Mouse (Mus musculus) limb, embryonic 14.5 days (tissue): ENCODE results near the gene Ndufs7. TPM values are rescaled to one million over a fixed set of nuclear protein-coding genes. Genes with fewer than 3 reads are reported as not detected.
A peak's percentile ranks its signal among the peaks of the same experiment; 100 is the strongest.

ENCODE experiments used
- ATAC-seq: fragments of 200-750 bp; cut with Nextera tagmentation; 2 replicates; pipeline ENCODE4 v1.8.0; 2017; ENCODE audit warnings: low read depth, moderate number of reproducible peaks, moderate TSS enrichment; ENCODE audit not compliant: low FRiP score
- DNase-seq: peaks from one replicate; pipeline ENCODE4 v3.0.0-alpha.2; 2015; ENCODE audit warnings: low spot score
- H3K27ac ChIP-seq: fragments of 300-500 bp; sonication (generic); replicated peaks from 2 replicates; pipeline ENCODE4 v1.5.1; 2014; ENCODE audit warnings: low read depth, mild to moderate bottlenecking, low read length, moderate library complexity, mixed read lengths
- H3K27me3 ChIP-seq: fragments of 300-500 bp; sonication (generic); 2 replicates; pipeline ENCODE4 v1.6.1; 2014; ENCODE audit warnings: low read length, mixed read lengths; ENCODE audit not compliant: control insufficient read depth, insufficient read depth
- H3K36me3 ChIP-seq: fragments of 300-500 bp; sonication (generic); 2 replicates; pipeline ENCODE4 v1.6.1; 2014; ENCODE audit warnings: mild to moderate bottlenecking, low read length, moderate library complexity, mixed read lengths; ENCODE audit not compliant: control insufficient read depth, insufficient read depth
- H3K4me1 ChIP-seq: fragments of 300-500 bp; sonication (generic); 2 replicates; pipeline ENCODE4 v1.6.1; 2014; ENCODE audit warnings: antibody characterized with exemption, low read length, mixed read lengths; ENCODE audit not compliant: control insufficient read depth, insufficient read depth
- H3K4me2 ChIP-seq: fragments of 300-500 bp; sonication (generic); replicated peaks from 2 replicates; pipeline ENCODE4 v1.6.1; 2014; ENCODE audit warnings: low read depth, mild to moderate bottlenecking, low read length, moderate library complexity; ENCODE audit not compliant: severe bottlenecking
- H3K4me3 ChIP-seq: fragments of 300-500 bp; sonication (generic); replicated peaks from 2 replicates; pipeline ENCODE4 v1.5.1; 2014; ENCODE audit warnings: low read length
- H3K9ac ChIP-seq: fragments of 300-500 bp; sonication (generic); 2 replicates; pipeline ENCODE4 v1.6.1; 2014; ENCODE audit warnings: mild to moderate bottlenecking, low read depth, low read length, moderate library complexity; ENCODE audit not compliant: severe bottlenecking
- H3K9me3 ChIP-seq: fragments of 300-500 bp; sonication (generic); 2 replicates; pipeline ENCODE4 v1.6.1; 2016; ENCODE audit warnings: low read length; ENCODE audit not compliant: control insufficient read depth
- POLR2A ChIP-seq: fragments of 200-500 bp; IDR thresholded peaks from 2 replicates; pipeline ENCODE4 v1.8.0; 2012; ENCODE audit warnings: inconsistent platforms, mild to moderate bottlenecking, moderate library complexity, borderline replicate concordance; ENCODE audit not compliant: insufficient read depth, insufficient read length; ENCODE audit errors: extremely low read depth
- WGBS: fragments of 180-500 bp; shearing (Covaris S2); extraction: QIAGEN DNeasy Blood & Tissue Kit; methylation state at CpG from one replicate; pipeline ENCODE4 v1.1.7; 2014; 5-methylcytosine and 5-hydroxymethylcytosine counted together
- microRNA-seq: library from miRNA; unstranded; fragments of <30 nt; microRNA quantifications from one replicate; pipeline ENCODE4, GENCODE M21; 2016
- polyA plus RNA-seq, 2 experiments: library from polyadenylated mRNA; depleted of rRNA in 1 of 2; stranded (reverse) in 1 of 2; unstranded in 1 of 2; fragments of >200 nt; fragmentation: Nextera tagmentation in 1 of 2; extraction: Ambion mirVana in 1 of 2; gene quantifications; 2 replicates each; pipeline versions ENCODE4 v1.2.1 to v1.2.3; 2012 to 2014

Ndufs7 gene
- polyA plus RNA-seq, 2 experiments, result 338 to 366 TPM

DNA sequence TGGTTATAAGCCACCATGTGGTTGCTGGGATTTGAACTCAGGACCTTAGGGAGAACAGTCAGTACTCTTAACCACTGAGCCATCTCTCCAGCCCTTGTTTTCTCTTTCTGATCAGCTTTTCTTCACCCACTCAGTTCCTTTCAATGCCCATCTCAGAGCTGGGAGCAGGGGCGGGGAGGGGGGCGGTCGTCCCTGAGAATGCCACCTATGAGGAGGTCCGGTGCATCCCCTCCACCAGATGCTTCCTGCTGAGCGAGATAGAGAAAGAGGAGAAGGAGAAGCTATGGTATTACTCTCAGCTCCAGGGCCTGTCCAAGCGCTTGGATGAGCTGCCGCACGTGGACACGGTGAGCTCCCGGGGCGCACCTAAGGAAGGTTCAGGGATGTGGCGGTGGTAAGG, 55.5 kb downstream of the Ndufs7 start:
- Histone ChIP-seq H3K27me3 (peaks cover 53% of the 10 kb centered on the region), H3K9ac (no peak overlapping the region), H3K27ac (no peak overlapping the region), H3K9me3 (no peaks in the 10 kb centered on the region), H3K4me2 (0 out of 2 replicates have a peak overlapping the region, but pooled peaks have one; percentile 2), H3K4me3 (no peak overlapping the region), H3K36me3 (no peaks in the 10 kb centered on the region), H3K4me1 (no peaks in the 10 kb centered on the region)
- ATAC-seq, result no peak
- DNase-seq, result no peak
- no peak for TF ChIP-seq POLR2A
- WGBS, result 18% methylated on average over 12 of the region's 12 CpGs

DNA sequence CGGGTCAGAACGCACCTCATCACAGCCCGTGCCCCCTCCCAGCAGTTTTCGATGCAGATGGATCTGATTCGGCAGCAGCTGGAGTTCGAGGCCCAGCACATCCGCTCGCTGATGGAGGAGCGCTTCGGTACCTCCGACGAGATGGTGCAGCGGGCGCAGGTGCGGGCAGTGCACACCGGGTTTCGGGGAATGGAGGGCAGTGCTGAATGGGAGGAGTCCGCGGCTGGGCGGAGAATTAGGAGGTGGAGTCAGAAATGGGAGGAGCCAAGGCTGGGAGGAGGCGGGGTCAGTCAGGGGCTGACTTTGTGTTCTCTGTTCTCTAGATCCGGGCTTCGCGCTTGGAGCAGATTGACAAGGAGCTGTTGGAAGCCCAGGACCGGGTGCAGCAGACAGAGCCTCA, 55.9 kb downstream of the Ndufs7 start:
- no peaks in the 10 kb centered on the region for H3K4me1 ChIP-seq
- peaks cover 49% of the 10 kb centered on the region for H3K27me3 ChIP-seq
- WGBS, result 13% methylated on average over 25 of the region's 25 CpGs
- H3K27ac ChIP-seq, result no peak overlapping the region
- 0 out of 2 replicates have a peak overlapping the region, but pooled peaks have one; percentile 2 for H3K4me2 ChIP-seq
- H3K36me3 ChIP-seq, result no peaks in the 10 kb centered on the region
- no peak for DNase-seq
- TF ChIP-seq POLR2A, result no peak
- ATAC-seq, result no peak
- H3K9me3 ChIP-seq, result no peaks in the 10 kb centered on the region
- H3K9ac ChIP-seq, result no peak overlapping the region
- no peak overlapping the region for H3K4me3 ChIP-seq

Small RNA genes within 50 kb of the gene (microRNA-seq; reads per million reads assigned to microRNA genes)
- not detected for gene Mir6911

Other genes with a start within 250 kb of the Ndufs7 start
- 12.8 and 14.4 TPM in 2 replicates for gene Arhgap45, start 232.5 kb upstream of the Ndufs7 start, polyA plus RNA-seq (2012; rRNA removed)
- gene Arhgap45, start 232.5 kb upstream of the Ndufs7 start, polyA plus RNA-seq (2014; fragmentation: Nextera tagmentation; extraction: Ambion mirVana), result 3.4 and 5.7 TPM in 2 replicates
- 287 and 350 TPM in 2 replicates for gene Polr2e, start 209.3 kb upstream of the Ndufs7 start, polyA plus RNA-seq (2012; rRNA removed)
- gene Polr2e, start 209.3 kb upstream of the Ndufs7 start, polyA plus RNA-seq (2014; fragmentation: Nextera tagmentation; extraction: Ambion mirVana), result 247 and 248 TPM in 2 replicates
- 372 and 379 TPM in 2 replicates for gene Gpx4, start 202.0 kb upstream of the Ndufs7 start, polyA plus RNA-seq (2012; rRNA removed)
- 466 and 493 TPM in 2 replicates for gene Gpx4, start 202.0 kb upstream of the Ndufs7 start, polyA plus RNA-seq (2014; fragmentation: Nextera tagmentation; extraction: Ambion mirVana)
- gene Sbno2, start 143.6 kb upstream of the Ndufs7 start, polyA plus RNA-seq (2012; rRNA removed), result 24.9 and 29.5 TPM in 2 replicates
- gene Sbno2, start 143.6 kb upstream of the Ndufs7 start, polyA plus RNA-seq (2014; fragmentation: Nextera tagmentation; extraction: Ambion mirVana), result 15.3 and 16.8 TPM in 2 replicates
- 133 and 147 TPM in 2 replicates for gene Stk11, start 133.3 kb upstream of the Ndufs7 start, polyA plus RNA-seq (2012; rRNA removed)
- gene Stk11, start 133.3 kb upstream of the Ndufs7 start, polyA plus RNA-seq (2014; fragmentation: Nextera tagmentation; extraction: Ambion mirVana), result 30.1 and 32.4 TPM in 2 replicates
- gene Atp5d, start 110.5 kb upstream of the Ndufs7 start, polyA plus RNA-seq (2012; rRNA removed), result 449 and 577 TPM in 2 replicates
- 477 TPM in 2 replicates for gene Atp5d, start 110.5 kb upstream of the Ndufs7 start, polyA plus RNA-seq (2014; fragmentation: Nextera tagmentation; extraction: Ambion mirVana)
- gene Cbarp, start 108.3 kb upstream of the Ndufs7 start, polyA plus RNA-seq (2012; rRNA removed), result 28.9 and 36.0 TPM in 2 replicates
- gene Cbarp, start 108.3 kb upstream of the Ndufs7 start, polyA plus RNA-seq (2014; fragmentation: Nextera tagmentation; extraction: Ambion mirVana), result 7.5 and 9.3 TPM in 2 replicates
- 108 and 161 TPM in 2 replicates for gene Midn, start 100.8 kb upstream of the Ndufs7 start, polyA plus RNA-seq (2012; rRNA removed)
- 33.4 and 39.6 TPM in 2 replicates for gene Midn, start 100.8 kb upstream of the Ndufs7 start, polyA plus RNA-seq (2014; fragmentation: Nextera tagmentation; extraction: Ambion mirVana)
- gene Cirbp, start 83.1 kb upstream of the Ndufs7 start, polyA plus RNA-seq (2012; rRNA removed), result 286 and 289 TPM in 2 replicates
- 101 and 106 TPM in 2 replicates for gene Cirbp, start 83.1 kb upstream of the Ndufs7 start, polyA plus RNA-seq (2014; fragmentation: Nextera tagmentation; extraction: Ambion mirVana)
- 10.9 and 15.5 TPM in 2 replicates for gene 1600002K03Rik, start 76.2 kb upstream of the Ndufs7 start, polyA plus RNA-seq (2012; rRNA removed)
- gene 1600002K03Rik, start 76.2 kb upstream of the Ndufs7 start, polyA plus RNA-seq (2014; fragmentation: Nextera tagmentation; extraction: Ambion mirVana), result 8.5 and 12.8 TPM in 2 replicates
- gene Efna2, start 69.6 kb upstream of the Ndufs7 start, polyA plus RNA-seq (2012; rRNA removed), result 41.7 and 67.7 TPM in 2 replicates
- 31.5 and 38.6 TPM in 2 replicates for gene Efna2, start 69.6 kb upstream of the Ndufs7 start, polyA plus RNA-seq (2014; fragmentation: Nextera tagmentation; extraction: Ambion mirVana)
- 91.5 and 93.4 TPM in 2 replicates for gene Mum1, start 22.7 kb upstream of the Ndufs7 start, polyA plus RNA-seq (2012; rRNA removed)
- gene Mum1, start 22.7 kb upstream of the Ndufs7 start, polyA plus RNA-seq (2014; fragmentation: Nextera tagmentation; extraction: Ambion mirVana), result 50.1 and 57.3 TPM in 2 replicates
- gene Gamt, start 11.9 kb downstream of the Ndufs7 start, polyA plus RNA-seq (2012; rRNA removed), result 74.1 and 80.5 TPM in 2 replicates
- 75.7 and 90.8 TPM in 2 replicates for gene Gamt, start 11.9 kb downstream of the Ndufs7 start, polyA plus RNA-seq (2014; fragmentation: Nextera tagmentation; extraction: Ambion mirVana)
- gene Dazap1, start 12.4 kb downstream of the Ndufs7 start, polyA plus RNA-seq (2012; rRNA removed), result 243 and 272 TPM in 2 replicates
- gene Dazap1, start 12.4 kb downstream of the Ndufs7 start, polyA plus RNA-seq (2014; fragmentation: Nextera tagmentation; extraction: Ambion mirVana), result 46.1 and 50.7 TPM in 2 replicates
- gene Rps15, start 43.3 kb downstream of the Ndufs7 start, polyA plus RNA-seq (2012; rRNA removed), result 3,060 and 3,829 TPM in 2 replicates
- 1,091 and 1,173 TPM in 2 replicates for gene Rps15, start 43.3 kb downstream of the Ndufs7 start, polyA plus RNA-seq (2014; fragmentation: Nextera tagmentation; extraction: Ambion mirVana)
- 2.5 and 3.3 TPM in 2 replicates for gene Apc2, start 46.9 kb downstream of the Ndufs7 start, polyA plus RNA-seq (2012; rRNA removed)
- 1.5 and 1.8 TPM in 2 replicates for gene Apc2, start 46.9 kb downstream of the Ndufs7 start, polyA plus RNA-seq (2014; fragmentation: Nextera tagmentation; extraction: Ambion mirVana)
- 45.1 and 46.7 TPM in 2 replicates for gene 2310011J03Rik, start 71.4 kb downstream of the Ndufs7 start, polyA plus RNA-seq (2012; rRNA removed)
- 45.1 and 46.1 TPM in 2 replicates for gene 2310011J03Rik, start 71.4 kb downstream of the Ndufs7 start, polyA plus RNA-seq (2014; fragmentation: Nextera tagmentation; extraction: Ambion mirVana)
- 7.8 and 10.7 TPM in 2 replicates for gene Pcsk4, start 80.4 kb downstream of the Ndufs7 start, polyA plus RNA-seq (2012; rRNA removed)
- 4.2 and 5.9 TPM in 2 replicates for gene Pcsk4, start 80.4 kb downstream of the Ndufs7 start, polyA plus RNA-seq (2014; fragmentation: Nextera tagmentation; extraction: Ambion mirVana)
- gene Reep6, start 80.8 kb downstream of the Ndufs7 start, polyA plus RNA-seq (2012; rRNA removed), result 3.9 TPM in 2 replicates
- gene Reep6, start 80.8 kb downstream of the Ndufs7 start, polyA plus RNA-seq (2014; fragmentation: Nextera tagmentation; extraction: Ambion mirVana), result 9.9 and 10.5 TPM in 2 replicates
- 16.5 and 21.9 TPM in 2 replicates for gene Adamtsl5, start 99.3 kb downstream of the Ndufs7 start, polyA plus RNA-seq (2012; rRNA removed)
- gene Adamtsl5, start 99.3 kb downstream of the Ndufs7 start, polyA plus RNA-seq (2014; fragmentation: Nextera tagmentation; extraction: Ambion mirVana), result 6.5 and 6.7 TPM in 2 replicates
- gene Plk5, start 107.3 kb downstream of the Ndufs7 start, polyA plus RNA-seq (2012; rRNA removed), result 1.8 and 1.9 TPM in 2 replicates
- gene Plk5, start 107.3 kb downstream of the Ndufs7 start, polyA plus RNA-seq (2014; fragmentation: Nextera tagmentation; extraction: Ambion mirVana), result 0.48 and 0.88 TPM in 2 replicates
- 44.0 and 60.0 TPM in 2 replicates for gene Mex3d, start 138.5 kb downstream of the Ndufs7 start, polyA plus RNA-seq (2012; rRNA removed)
- gene Mex3d, start 138.5 kb downstream of the Ndufs7 start, polyA plus RNA-seq (2014; fragmentation: Nextera tagmentation; extraction: Ambion mirVana), result 8.2 and 9.0 TPM in 2 replicates
- 267 and 270 TPM in 2 replicates for gene Mbd3, start 150.4 kb downstream of the Ndufs7 start, polyA plus RNA-seq (2012; rRNA removed)
- 196 and 214 TPM in 2 replicates for gene Mbd3, start 150.4 kb downstream of the Ndufs7 start, polyA plus RNA-seq (2014; fragmentation: Nextera tagmentation; extraction: Ambion mirVana)
- 572 and 718 TPM in 2 replicates for gene Uqcr11, start 157.7 kb downstream of the Ndufs7 start, polyA plus RNA-seq (2012; rRNA removed)
- gene Uqcr11, start 157.7 kb downstream of the Ndufs7 start, polyA plus RNA-seq (2014; fragmentation: Nextera tagmentation; extraction: Ambion mirVana), result 617 and 707 TPM in 2 replicates
- 191 and 260 TPM in 2 replicates for gene Tcf3, start 184.5 kb downstream of the Ndufs7 start, polyA plus RNA-seq (2012; rRNA removed)
- gene Tcf3, start 184.5 kb downstream of the Ndufs7 start, polyA plus RNA-seq (2014; fragmentation: Nextera tagmentation; extraction: Ambion mirVana), result 129 and 147 TPM in 2 replicates
- 0.01 TPM in 2 replicates for gene Onecut3, start 245.7 kb downstream of the Ndufs7 start, polyA plus RNA-seq (2012; rRNA removed)
- gene Onecut3, start 245.7 kb downstream of the Ndufs7 start, polyA plus RNA-seq (2014; fragmentation: Nextera tagmentation; extraction: Ambion mirVana), result not detected in 2 replicates